Mouse (Mus musculus) urinary bladder, adult 2 months (tissue): ENCODE measurements around the gene Slc2a1. TPM values are rescaled to one million over a fixed set of nuclear protein-coding genes. Genes with fewer than 3 reads are reported as not detected.

ENCODE experiments used
- DNase-seq: peaks from one replicate; pipeline ENCODE4 v3.0.0; 2022; ENCODE audit warnings: low spot score
- polyA plus RNA-seq: library from polyadenylated mRNA; depleted of rRNA; stranded (reverse); fragments of >200 nt; gene quantifications from 2 replicates; pipeline ENCODE4 v1.2.3, GENCODE M21; 2012; rRNA removed

The Slc2a1 gene
- polyA plus RNA-seq = 36.2 and 38.7 TPM in 2 replicates

GRCm38 (mm10) chr4:119108495-119109408 is at the start of gene Slc2a1:
TSS of gene Slc2a1 (plus strand) at chr4:119108711.
- peak; percentile 84 for DNase-seq

GRCm38 (mm10) chr4:119066791-119067190 is 41.7 kb upstream of the Slc2a1 start:
- DNase-seq = no peak

- DNase-seq = no peak
These were observed 41.3 kb upstream of the Slc2a1 start for GRCm38 (mm10) chr4:119067204-119067603.

- no peak for DNase-seq
These were observed 39.6 kb upstream of the Slc2a1 start for GRCm38 (mm10) chr4:119068918-119069317.

- no peak for DNase-seq
These were observed 38.3 kb upstream of the Slc2a1 start for GRCm38 (mm10) chr4:119070181-119070580.

GRCm38 (mm10) chr4:119070959-119071647 is 37.4 kb upstream of the Slc2a1 start:
- no peak for DNase-seq

- no peak for DNase-seq
These were observed 36.7 kb upstream of the Slc2a1 start for GRCm38 (mm10) chr4:119071648-119072362.

GRCm38 (mm10) chr4:119072363-119072940 is 36.1 kb upstream of the Slc2a1 start:
- no peak for DNase-seq

GRCm38 (mm10) chr4:119072941-119073451 is 35.5 kb upstream of the Slc2a1 start:
- DNase-seq = no peak

- DNase-seq = no peak
These were observed 34.9 kb upstream of the Slc2a1 start for GRCm38 (mm10) chr4:119073626-119074025.

- DNase-seq = no peak
These were observed 33.9 kb upstream of the Slc2a1 start for GRCm38 (mm10) chr4:119074596-119074995.

GRCm38 (mm10) chr4:119075273-119075672 is 33.2 kb upstream of the Slc2a1 start:
- no peak for DNase-seq

GRCm38 (mm10) chr4:119076336-119076735 is 32.2 kb upstream of the Slc2a1 start:
- no peak for DNase-seq

GRCm38 (mm10) chr4:119077084-119077682 is 31.3 kb upstream of the Slc2a1 start:
- no peak for DNase-seq

- no peak for DNase-seq
These were observed 28.6 kb upstream of the Slc2a1 start for GRCm38 (mm10) chr4:119079928-119080327.

GRCm38 (mm10) chr4:119082740-119083231 is 25.7 kb upstream of the Slc2a1 start:
- no peak for DNase-seq

- no peak for DNase-seq
These were observed 20.1 kb upstream of the Slc2a1 start for GRCm38 (mm10) chr4:119088424-119088823.

GRCm38 (mm10) chr4:119093890-119094289 is 14.6 kb upstream of the Slc2a1 start:
- DNase-seq = no peak

GRCm38 (mm10) chr4:119094987-119095386 is 13.5 kb upstream of the Slc2a1 start:
- DNase-seq = no peak

GRCm38 (mm10) chr4:119096401-119096800 is 12.1 kb upstream of the Slc2a1 start:
- DNase-seq = no peak

- no peak for DNase-seq
These were observed 11.1 kb upstream of the Slc2a1 start for GRCm38 (mm10) chr4:119097421-119097820.
